Mouse (Mus musculus) lung, adult 2 months (tissue): ENCODE data around the gene Olfr1352.

Source experiments
- CTCF ChIP-seq: fragments of 200-500 bp; IDR thresholded peaks from 2 replicates; pipeline ENCODE4 v1.5.1; 2011; ENCODE audit warnings: mild to moderate bottlenecking, low read length, control low read depth; ENCODE audit not compliant: insufficient read depth
- POLR2A ChIP-seq: fragments of 200-500 bp; IDR thresholded peaks from 2 replicates; pipeline ENCODE4 v1.6.1; 2011; ENCODE audit warnings: low read depth, mild to moderate bottlenecking, control low read depth, low read length, borderline replicate concordance; ENCODE audit errors: extremely low read depth

GRCm38 (mm10) chr10:79012172-79012571 is 31.3 kb downstream of the Olfr1352 start, which contains the start of gene Olfr1351:
- TF ChIP-seq CTCF (no peak), POLR2A (no peak)
